Mouse (Mus musculus) heart, postnatal 36 days (tissue): Measurements from ENCODE around the gene Rmdn2. TPM values are rescaled to one million over a fixed set of nuclear protein-coding genes. Genes with fewer than 3 reads are reported as not detected.

Experiments used
- DNase-seq, 2 experiments: peaks; one replicate each; pipeline ENCODE4 v3.0.0; 2021 to 2022
- intact Hi-C: fragments of 180-260 bp; cut with DNase I; formaldehyde crosslinking; loops from one replicate; pipeline ENCODE4 v1.15.1; 2025
- total RNA-seq, 2 experiments: library from RNA; stranded (reverse); gene quantifications; 2 replicates each; pipeline ENCODE4 v1.2.3; 2021

Gene Rmdn2
- total RNA-seq, 2 experiments from 2014 or later, result 10.2 to 11.2 TPM

- peak; percentile 67 to 81 for DNase-seq
- intact Hi-C loops, result no loop called here
Measured at GRCm38 (mm10) chr17:79614691-79615588, 3.3 kb downstream of the Rmdn2 start.

GRCm38 (mm10) chr17:79615897-79616296 lies 4.2 kb downstream of the Rmdn2 start:
- no peak for DNase-seq
- intact Hi-C loops, result no loop called here

- intact Hi-C loops, result no loop called here
Measured at GRCm38 (mm10) chr17:79616621-79617020, 5.0 kb downstream of the Rmdn2 start.

GRCm38 (mm10) chr17:79618455-79618854 lies 6.8 kb downstream of the Rmdn2 start:
- no peak for DNase-seq
- intact Hi-C loops, result no loop called here

More at GRCm38 (mm10) chr17:79616621-79617020, 5.0 kb downstream of the Rmdn2 start:
- DNase-seq, result no peak

- intact Hi-C loops, result no loop called here
- no peak for DNase-seq
Measured at GRCm38 (mm10) chr17:79618984-79619383, 7.3 kb downstream of the Rmdn2 start.

GRCm38 (mm10) chr17:79622050-79622449 lies 10.4 kb downstream of the Rmdn2 start:
- intact Hi-C loops, result no loop called here
- no peak for DNase-seq

GRCm38 (mm10) chr17:79622574-79622973 lies 10.9 kb downstream of the Rmdn2 start:
- intact Hi-C loops, result no loop called here
- no peak for DNase-seq

GRCm38 (mm10) chr17:79623841-79624240 lies 12.2 kb downstream of the Rmdn2 start:
- intact Hi-C loops, result no loop called here
- DNase-seq, result no peak

- intact Hi-C loops, result no loop called here
Measured at GRCm38 (mm10) chr17:79626241-79626816, 14.7 kb downstream of the Rmdn2 start.

GRCm38 (mm10) chr17:79649893-79650292 lies 38.2 kb downstream of the Rmdn2 start:
- intact Hi-C loops, result no loop called here
- DNase-seq, result no peak

More at GRCm38 (mm10) chr17:79626241-79626816, 14.7 kb downstream of the Rmdn2 start:
- DNase-seq, result no peak

GRCm38 (mm10) chr17:79650297-79650696 lies 38.6 kb downstream of the Rmdn2 start:
- intact Hi-C loops, result no loop called here
- no peak for DNase-seq

- intact Hi-C loops, result no loop called here
- DNase-seq, result no peak
Measured at GRCm38 (mm10) chr17:79653171-79653570, 41.5 kb downstream of the Rmdn2 start.

GRCm38 (mm10) chr17:79654187-79654586 lies 42.5 kb downstream of the Rmdn2 start:
- no peak for DNase-seq
- intact Hi-C loops, result no loop called here

- no peak for DNase-seq
- intact Hi-C loops, result no loop called here
Measured at GRCm38 (mm10) chr17:79657785-79658184, 46.1 kb downstream of the Rmdn2 start.

- DNase-seq, result no peak
- intact Hi-C loops, result no loop called here
Measured at GRCm38 (mm10) chr17:79658452-79658851, 46.8 kb downstream of the Rmdn2 start.

- no peak for DNase-seq
- intact Hi-C loops, result no loop called here
Measured at GRCm38 (mm10) chr17:79658863-79659262, 47.2 kb downstream of the Rmdn2 start.

- peak; percentile 60 to 77 for DNase-seq
- intact Hi-C loops, result loop anchor here (1.0 to 10.0 kb wide), 4 partner anchors 56 to 549 kb away; partner anchors contain the start of gene Cyp1b1
Measured at GRCm38 (mm10) chr17:79661387-79661786, 49.7 kb downstream of the Rmdn2 start.

GRCm38 (mm10) chr17:79661848-79662247 lies 50.2 kb downstream of the Rmdn2 start:
- no peak for DNase-seq
- intact Hi-C loops, result loop anchor here (1.0 to 10.0 kb wide), 4 partner anchors 55 to 550 kb away; partner anchors contain the start of gene Cyp1b1

GRCm38 (mm10) chr17:79663393-79664105 lies 51.9 kb downstream of the Rmdn2 start:
- no peak for DNase-seq
- intact Hi-C loops, result loop anchor here (5.0 to 10.0 kb wide), 3 partner anchors 54 to 551 kb away; partner anchors contain the start of gene Cyp1b1

GRCm38 (mm10) chr17:79664106-79664417 lies 52.4 kb downstream of the Rmdn2 start:
- intact Hi-C loops, result loop anchor here (5.0 to 10.0 kb wide), 3 partner anchors 53 to 552 kb away; partner anchors contain the start of gene Cyp1b1
- DNase-seq, result no peak

GRCm38 (mm10) chr17:79670837-79671236 lies 59.2 kb downstream of the Rmdn2 start:
- intact Hi-C loops, result no loop called here
- DNase-seq, result no peak
